Mouse (Mus musculus) embryo, embryonic 9.5 days (tissue): ENCODE results near the gene Sds.

Experiments used
- DNase-seq: peaks from one replicate; pipeline ENCODE4 v3.0.0-alpha.2; 2017; ENCODE audit errors: extremely low spot score

The Sds gene

GRCm38 (mm10) chr5:120515451-120515850 lies 39.1 kb downstream of the Sds start:
- DNase-seq = no peak

GRCm38 (mm10) chr5:120516221-120516984 lies 40.1 kb downstream of the Sds start:
- no peak for DNase-seq

- DNase-seq = no peak
Observed at GRCm38 (mm10) chr5:120517552-120517951, 41.2 kb downstream of the Sds start.

GRCm38 (mm10) chr5:120522649-120523048 lies 46.3 kb downstream of the Sds start:
- DNase-seq = no peak

- no peak for DNase-seq
Observed at GRCm38 (mm10) chr5:120524736-120525135, 48.4 kb downstream of the Sds start.

GRCm38 (mm10) chr5:120525737-120526136 lies 49.4 kb downstream of the Sds start:
- DNase-seq = no peak

GRCm38 (mm10) chr5:120526311-120526710 lies 50.0 kb downstream of the Sds start:
- DNase-seq = no peak

GRCm38 (mm10) chr5:120527296-120527964 lies 51.1 kb downstream of the Sds start:
- no peak for DNase-seq

GRCm38 (mm10) chr5:120531631-120532030 lies 55.3 kb downstream of the Sds start:
- no peak for DNase-seq
